Mouse (Mus musculus) limb, embryonic 11.5 days (tissue): Measurements from ENCODE around the gene Ppp1cc. TPM values are rescaled to one million over a fixed set of nuclear protein-coding genes. Genes with fewer than 3 reads are reported as not detected.
"Not testable (repeated sequence)": the region's sequence is repeated elsewhere in the genome, so short reads cannot be mapped to it uniquely, and the experiment has no call there.

Experiments
- ATAC-seq: fragments of 200-750 bp; cut with Nextera tagmentation; 2 replicates; pipeline ENCODE4 v1.8.0; 2017; ENCODE audit warnings: low read depth; ENCODE audit not compliant: insufficient number of reproducible peaks, low FRiP score, low TSS enrichment
- DNase-seq: peaks from one replicate; pipeline ENCODE4 v3.0.0-alpha.2; 2015; ENCODE audit warnings: low spot score
- H3K27ac ChIP-seq: fragments of 300-500 bp; sonication (generic); replicated peaks from 2 replicates; pipeline ENCODE4 v1.5.1; 2014; ENCODE audit warnings: low read depth, mild to moderate bottlenecking, low read length
- H3K27me3 ChIP-seq: fragments of 300-500 bp; sonication (generic); 2 replicates; pipeline ENCODE4 v1.6.1; 2014; ENCODE audit warnings: mild to moderate bottlenecking, low read length, mixed read lengths; ENCODE audit not compliant: control insufficient read depth, insufficient read depth
- H3K36me3 ChIP-seq: fragments of 300-500 bp; sonication (generic); 2 replicates; pipeline ENCODE4 v1.6.1; 2014; ENCODE audit warnings: mild to moderate bottlenecking, low read length, moderate library complexity, mixed read lengths; ENCODE audit not compliant: control insufficient read depth, insufficient read depth
- H3K4me1 ChIP-seq: fragments of 300-500 bp; sonication (generic); 2 replicates; pipeline ENCODE4 v1.6.1; 2014; ENCODE audit warnings: low read length, mixed read lengths; ENCODE audit not compliant: control insufficient read depth, insufficient read depth
- H3K4me2 ChIP-seq: fragments of 300-500 bp; sonication (generic); 2 replicates; pipeline ENCODE4 v1.6.1; 2014; ENCODE audit warnings: low read depth, mild to moderate bottlenecking, moderate library complexity; ENCODE audit not compliant: severe bottlenecking
- H3K4me3 ChIP-seq: fragments of 300-500 bp; sonication (generic); 2 replicates; pipeline ENCODE4 v1.5.1; 2014; ENCODE audit warnings: low read depth, low read length
- H3K9ac ChIP-seq: fragments of 300-500 bp; sonication (generic); 2 replicates; pipeline ENCODE4 v1.6.1; 2014; ENCODE audit warnings: mild to moderate bottlenecking, low read length
- H3K9me3 ChIP-seq: fragments of 300-500 bp; sonication (generic); 2 replicates; pipeline ENCODE4 v1.6.1; 2016; ENCODE audit warnings: low read length; ENCODE audit not compliant: control insufficient read depth
- WGBS: fragments of 180-500 bp; shearing (Covaris S2); extraction: QIAGEN DNeasy Blood & Tissue Kit; methylation state at CpG from one replicate; pipeline ENCODE4 v1.1.7; 2014; 5-methylcytosine and 5-hydroxymethylcytosine counted together
- polyA plus RNA-seq: library from polyadenylated mRNA; unstranded; fragments of >200 nt; fragmentation: Nextera tagmentation; extraction: Ambion mirVana; gene quantifications from 2 replicates; pipeline ENCODE4 v1.2.1, GENCODE M21; 2014

The Ppp1cc gene
- polyA plus RNA-seq, 1 experiment from 2014 or later, result 314 TPM

DNA sequence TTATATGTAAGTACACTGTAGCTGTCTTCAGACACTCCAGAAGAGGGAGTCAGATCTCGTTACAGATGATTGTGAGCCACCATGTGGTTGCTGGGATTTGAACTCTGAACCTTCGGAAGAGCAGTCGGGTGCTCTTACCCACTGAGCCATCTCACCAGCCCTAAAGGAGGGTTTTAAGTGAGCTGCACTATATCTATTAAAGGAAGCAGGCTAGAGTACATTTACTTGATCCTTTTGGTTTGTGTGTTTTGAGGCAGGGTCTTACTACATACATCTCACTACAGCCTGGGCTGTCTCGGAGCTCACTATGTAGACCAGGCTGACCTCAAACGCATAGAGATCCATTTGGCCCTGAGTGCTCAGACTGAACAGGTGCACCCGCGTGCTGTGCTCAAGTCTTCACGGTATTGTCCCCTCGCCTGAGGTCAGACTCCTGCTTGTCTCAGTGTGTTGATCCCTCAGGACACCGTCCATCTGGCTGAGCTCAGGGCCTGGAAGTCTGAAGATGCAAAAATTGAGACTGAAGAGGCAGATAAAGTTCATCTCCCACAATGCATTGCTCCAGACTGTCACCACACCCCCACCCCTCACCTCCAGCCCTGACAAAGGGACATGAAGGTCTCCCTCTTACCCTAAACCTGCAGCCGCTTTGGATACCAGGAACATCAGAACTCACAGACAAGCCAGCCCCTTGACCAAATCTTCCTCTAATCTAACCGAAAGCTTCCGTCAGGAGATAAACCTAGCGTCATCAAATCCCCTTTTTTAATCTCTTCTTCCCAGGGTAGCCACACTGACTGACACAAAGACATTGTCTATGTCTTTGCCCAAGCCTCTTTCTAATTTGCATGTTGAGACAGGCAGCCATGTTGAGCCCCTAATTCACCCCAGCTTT, 23.4 kb upstream of the Ppp1cc start:
- 0 out of 2 replicates have a peak, but pooled peaks cover 4% of the 10 kb centered on the region for H3K27me3 ChIP-seq
- H3K27ac ChIP-seq, result no peak overlapping the region
- no peak overlapping the region for H3K9ac ChIP-seq
- H3K4me2 ChIP-seq, result no peak overlapping the region
- H3K36me3 ChIP-seq, result no peaks in the 10 kb centered on the region
- H3K9me3 ChIP-seq, result no peaks in the 10 kb centered on the region
- ATAC-seq (no peak), DNase-seq (no peak)
- H3K4me1 ChIP-seq, result 0 out of 2 replicates have a peak, but pooled peaks cover 3% of the 10 kb centered on the region
- 90% methylated on average over 14 of the region's 14 CpGs for WGBS
- no peak overlapping the region for H3K4me3 ChIP-seq

DNA sequence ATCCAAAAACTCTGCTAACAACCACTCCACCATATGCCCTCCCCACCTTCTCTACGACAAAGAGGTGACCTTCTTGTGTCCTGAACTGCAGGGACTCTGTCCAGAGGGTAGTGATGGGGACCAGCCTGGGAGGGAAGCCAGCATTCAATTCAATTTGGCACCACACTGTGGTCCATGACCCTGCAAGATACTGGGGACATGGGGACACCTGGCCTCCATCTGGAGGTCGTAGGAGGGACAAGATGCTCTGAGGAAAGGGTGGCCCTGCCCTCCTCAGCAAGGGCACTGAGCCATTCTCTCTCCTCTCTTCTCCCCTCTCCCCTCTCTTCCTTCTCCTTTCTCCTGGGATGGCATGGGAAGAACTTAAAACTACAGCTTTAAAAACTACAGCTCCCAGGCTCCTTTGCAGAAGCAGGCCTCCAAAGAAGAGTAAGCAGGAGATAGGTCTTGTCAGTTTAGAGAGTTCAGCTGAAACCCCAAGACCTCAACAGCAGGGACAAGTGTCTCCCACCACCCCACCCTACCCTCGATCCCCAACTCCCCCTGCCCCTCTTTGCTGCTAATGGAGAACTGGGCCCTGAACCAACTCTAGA, 22.7 kb upstream of the Ppp1cc start:
- Histone ChIP-seq H3K27me3 (0 out of 2 replicates have a peak, but pooled peaks cover 4% of the 10 kb centered on the region), H3K9me3 (no peaks in the 10 kb centered on the region), H3K9ac (no peak overlapping the region), H3K36me3 (no peaks in the 10 kb centered on the region), H3K4me2 (no peak overlapping the region), H3K27ac (no peak overlapping the region), H3K4me3 (no peak overlapping the region), H3K4me1 (0 out of 2 replicates have a peak, but pooled peaks cover 3% of the 10 kb centered on the region)
- 70% methylated on average over 3 of the region's 3 CpGs for WGBS
- DNase-seq, result no peak
- no peak for ATAC-seq

- H3K36me3 ChIP-seq, result no peaks in the 10 kb centered on the region
- H3K9me3 ChIP-seq, result no peaks in the 10 kb centered on the region
- 0 out of 2 replicates have a peak, but pooled peaks cover 3% of the 10 kb centered on the region for H3K4me1 ChIP-seq
- H3K27ac ChIP-seq, result no peak overlapping the region
- H3K4me2 ChIP-seq, result no peak overlapping the region
- no peak overlapping the region for H3K4me3 ChIP-seq
- no peak overlapping the region for H3K9ac ChIP-seq
- no peak for ATAC-seq
- 0 out of 2 replicates have a peak, but pooled peaks cover 4% of the 10 kb centered on the region for H3K27me3 ChIP-seq
- DNase-seq, result no peak
- 85% methylated on average over 14 of the region's 14 CpGs for WGBS
These were observed 21.3 kb upstream of the Ppp1cc start for GRCm38 (mm10) chr5:122136508-122137408.

GRCm38 (mm10) chr5:122138856-122139255, 19.2 kb upstream of the Ppp1cc start:
- DNase-seq (no peak), ATAC-seq (no peak)
- H3K9ac ChIP-seq, result no peak overlapping the region
- WGBS, result 63% methylated on average over 15 of the region's 15 CpGs
- H3K4me2 ChIP-seq, result no peak overlapping the region
- H3K27me3 ChIP-seq, result no peaks in the 10 kb centered on the region
- H3K4me3 ChIP-seq, result no peak overlapping the region
- no peaks in the 10 kb centered on the region for H3K36me3 ChIP-seq
- H3K9me3 ChIP-seq, result no peaks in the 10 kb centered on the region
- no peak overlapping the region for H3K27ac ChIP-seq
- H3K4me1 ChIP-seq, result no peaks in the 10 kb centered on the region

DNA sequence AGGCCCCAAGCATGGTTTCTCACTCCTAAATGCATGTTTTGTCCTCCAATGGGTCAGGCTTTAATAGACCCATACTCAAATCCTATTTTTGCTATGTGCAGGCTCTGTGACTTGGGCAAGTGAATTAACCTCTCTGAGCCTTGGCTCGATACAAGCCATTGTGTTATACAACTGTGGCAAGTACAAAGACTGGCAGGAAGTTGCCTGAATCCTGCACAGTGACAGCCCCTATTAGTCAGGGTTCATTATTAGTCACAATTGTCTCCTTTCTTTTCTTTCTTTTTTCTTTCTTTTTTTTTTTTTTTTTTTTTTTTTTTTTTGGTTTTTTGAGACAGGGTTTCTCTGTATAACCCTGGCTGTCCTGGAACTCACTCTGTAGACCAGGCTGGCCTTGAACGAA, 18.3 kb upstream of the Ppp1cc start:
- not testable (repeated sequence) for H3K36me3 ChIP-seq, H3K9ac ChIP-seq, H3K9me3 ChIP-seq, DNase-seq, H3K4me1 ChIP-seq, H3K27me3 ChIP-seq, H3K4me3 ChIP-seq, H3K27ac ChIP-seq, ATAC-seq, H3K4me2 ChIP-seq
- WGBS, result 82% methylated on average over 2 of the region's 2 CpGs

DNA sequence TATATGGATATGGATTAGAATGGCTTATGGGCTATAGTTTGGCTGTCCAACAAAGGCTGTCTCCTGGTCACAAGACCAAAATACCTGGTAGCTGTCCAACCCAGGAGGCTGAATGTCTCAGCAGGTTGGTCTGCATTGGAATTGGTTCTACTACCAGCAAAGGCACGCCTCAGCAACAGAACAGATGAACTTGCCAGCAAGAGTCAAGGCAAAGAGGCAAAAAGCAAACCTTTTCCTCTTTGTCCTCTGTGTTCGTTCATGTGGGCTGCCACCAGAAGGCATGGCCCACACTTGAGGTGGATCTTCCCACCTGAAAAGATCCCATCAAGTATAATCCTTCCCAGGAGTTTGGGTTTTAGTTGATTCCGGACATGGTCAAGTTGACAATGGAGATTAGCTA, 17.4 kb upstream of the Ppp1cc start, which contains the start of gene Ccdc63:
TSS of gene Ccdc63 (minus strand) at position 101 of the 400 bp plus-strand sequence.
- Histone ChIP-seq H3K4me3 (no peak within 1 kb of the TSS), H3K36me3 (no peaks in the 10 kb centered on the region), H3K9me3 (no peaks in the 10 kb centered on the region), H3K4me1 (0 out of 2 replicates have a peak, but pooled peaks cover 4% of the 10 kb centered on the region), H3K4me2 (no peak within 1 kb of the TSS), H3K9ac (no peak within 1 kb of the TSS), H3K27me3 (no peaks in the 10 kb centered on the region), H3K27ac (no peak within 1 kb of the TSS)
- ATAC-seq, result no peak
- no peak for DNase-seq
- WGBS, result 90% methylated on average over 3 of the region's 3 CpGs

DNA sequence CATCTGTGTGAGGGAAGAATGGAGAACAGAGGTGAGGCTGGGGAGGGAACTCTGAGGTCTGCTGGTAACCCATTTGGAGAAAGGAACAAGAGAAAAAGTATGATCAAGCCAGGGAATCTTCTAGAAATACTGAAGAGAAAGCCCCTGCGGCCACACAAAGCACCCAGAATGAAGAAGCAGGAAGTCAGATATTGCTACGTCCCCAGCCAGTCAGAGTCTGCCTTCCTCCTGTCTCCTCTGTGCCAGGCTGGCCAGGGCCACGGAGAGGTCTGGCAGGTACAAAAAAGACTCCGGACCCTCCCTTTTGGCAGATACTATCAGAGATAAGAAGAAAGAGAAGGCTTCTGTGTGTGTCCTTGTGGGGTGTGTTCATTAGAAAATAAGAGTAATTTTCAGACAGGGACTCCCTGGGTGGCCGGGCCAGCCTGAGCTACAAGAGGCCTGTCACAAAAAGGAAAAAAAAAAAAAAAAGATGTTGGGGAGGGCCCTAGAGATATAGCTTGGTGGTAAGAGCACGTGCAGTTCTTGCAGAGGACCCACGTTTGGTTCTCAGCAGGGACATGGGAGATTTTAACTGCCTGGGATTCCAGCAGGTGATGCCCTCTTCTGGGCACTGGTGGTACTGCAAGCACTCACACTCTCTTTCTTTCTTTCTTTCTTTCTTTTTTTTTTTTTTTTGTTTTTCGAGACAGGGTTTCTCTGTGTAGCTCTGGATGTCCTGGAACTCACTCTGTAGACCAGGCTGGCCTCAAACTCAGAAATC, 15.7 kb upstream of the Ppp1cc start:
- Histone ChIP-seq H3K4me3 (no peak overlapping the region), H3K4me2 (no peak overlapping the region), H3K27me3 (no peaks in the 10 kb centered on the region), H3K27ac (no peak overlapping the region), H3K9me3 (no peaks in the 10 kb centered on the region), H3K36me3 (no peaks in the 10 kb centered on the region), H3K4me1 (peaks cover 11% of the 10 kb centered on the region; the same call in 1 of the 2 replicates), H3K9ac (no peak overlapping the region)
- WGBS, result 61% methylated on average over 8 of the region's 8 CpGs
- DNase-seq (peak; percentile 73), ATAC-seq (no peak)
